ENCODE assay signal across 7 mouse cellular contexts in genomic region chr3:121425861-121426620, GRCm38 (mm10). TPM values are rescaled to one million over a fixed set of nuclear protein-coding genes. Genes with fewer than 3 reads are reported as not detected.
DNase-seq lines count a peak whose midpoint lies in the region; ATAC-seq lines count a peak whose summit lies in the region.

TSS of gene Cnn3 (plus strand) at chr3:121426497.

- peak within 1 kb of the TSS; percentile 99 for H3K27ac ChIP-seq in embryonic facial prominence, embryonic 10.5 days (replicated peaks)
- H3K27ac ChIP-seq in intestine, embryonic 16.5 days (ENCODE audit: low read length): peak within 1 kb of the TSS; percentile 97
- H3K27ac ChIP-seq in midbrain, embryonic 11.5 days (ENCODE audit: low read depth, low read length): peak within 1 kb of the TSS; percentile 99

- H3K9ac ChIP-seq in intestine, embryonic 16.5 days (ENCODE audit: low read depth, low read length): peak within 1 kb of the TSS; percentile 81
- H3K9ac ChIP-seq in midbrain, embryonic 11.5 days (ENCODE audit: low read length): peak within 1 kb of the TSS; percentile 94

- peak within 1 kb of the TSS; percentile 89 for H3K4me3 ChIP-seq in embryonic facial prominence, embryonic 10.5 days
- H3K4me3 ChIP-seq in intestine, embryonic 16.5 days (ENCODE audit: low read length): peak within 1 kb of the TSS; percentile 78
- H3K4me3 ChIP-seq in midbrain, embryonic 11.5 days (ENCODE audit: low read depth, low read length): peak within 1 kb of the TSS; percentile 65

- no peaks in the 10 kb centered on the region for H3K9me3 ChIP-seq in embryonic facial prominence, embryonic 10.5 days
- no peaks in the 10 kb centered on the region for H3K9me3 ChIP-seq in intestine, embryonic 16.5 days (ENCODE audit: control insufficient read depth, low read length)
- no peaks in the 10 kb centered on the region for H3K9me3 ChIP-seq in midbrain, embryonic 11.5 days (ENCODE audit: control insufficient read depth, low read length)

- peak within 1 kb of the TSS; percentile 93 for H3K4me2 ChIP-seq in intestine, embryonic 16.5 days (ENCODE audit: low read depth, low read length)
- peak within 1 kb of the TSS; percentile 71 for H3K4me2 ChIP-seq in midbrain, embryonic 11.5 days

- intact Hi-C loops in left cerebral cortex, postnatal 36 days (cut with DNase I): loop anchor here (5.0 kb wide), 4 partner anchors 61 to 114 kb away; no protein-coding TSS in a partner anchor

- ATAC-seq in intestine, embryonic 16.5 days: peak; percentile 92
- ATAC-seq in midbrain, embryonic 11.5 days (ENCODE audit: low FRiP score): peak; percentile 92

- DNase-seq in adrenal gland, postnatal 14 days: peak; percentile 97
- peak; percentile 99 for DNase-seq in embryonic facial prominence, embryonic 10.5 days (ENCODE audit: low spot score)
- DNase-seq in gonadal fat pad, adult 2 months (ENCODE audit: low read depth): no peak
- peak; percentile 77 to 83 for DNase-seq in left cerebral cortex, postnatal 36 days (ENCODE audit: low spot score in 2 of 2)
- DNase-seq in midbrain, embryonic 11.5 days (ENCODE audit: low spot score, missing footprints): peak; percentile 99
- DNase-seq in skeletal muscle tissue, adult 2 months (ENCODE audit: low read depth, low spot score): peak; percentile 90

- under 1% methylated on average over 66 of the region's 66 CpGs for WGBS in embryonic facial prominence, embryonic 10.5 days
- WGBS in intestine, embryonic 16.5 days: under 1% methylated on average over 66 of the region's 66 CpGs
- WGBS in midbrain, embryonic 11.5 days: under 1% methylated on average over 63 of the region's 66 CpGs

- H3K27me3 ChIP-seq in embryonic facial prominence, embryonic 10.5 days (replicated peaks; ENCODE audit: low read depth, poor library complexity, severe bottlenecking): peaks cover 16% of the 10 kb centered on the region
- no peaks in the 10 kb centered on the region for H3K27me3 ChIP-seq in intestine, embryonic 16.5 days (replicated peaks; ENCODE audit: control insufficient read depth, insufficient read depth, low read length)
- 0 out of 2 replicates have a peak, but pooled peaks cover 4% of the 10 kb centered on the region for H3K27me3 ChIP-seq in midbrain, embryonic 11.5 days (ENCODE audit: control insufficient read depth, insufficient read depth, low read length)

- peaks cover 11% of the 10 kb centered on the region; the same call in 1 of the 2 replicates for H3K36me3 ChIP-seq in embryonic facial prominence, embryonic 10.5 days (replicated peaks)
- no peaks in the 10 kb centered on the region for H3K36me3 ChIP-seq in intestine, embryonic 16.5 days (ENCODE audit: control insufficient read depth, insufficient read depth, low read length)
- H3K36me3 ChIP-seq in midbrain, embryonic 11.5 days (ENCODE audit: control insufficient read depth, insufficient read depth, low read length): no peaks in the 10 kb centered on the region

- peaks cover 43% of the 10 kb centered on the region for H3K4me1 ChIP-seq in embryonic facial prominence, embryonic 10.5 days
- peaks cover 22% of the 10 kb centered on the region for H3K4me1 ChIP-seq in intestine, embryonic 16.5 days (ENCODE audit: control insufficient read depth, insufficient read depth, low read length)
- H3K4me1 ChIP-seq in midbrain, embryonic 11.5 days (ENCODE audit: control insufficient read depth, insufficient read depth, low read length): peaks cover 32% of the 10 kb centered on the region

RNA-seq across cellular contexts. Expression of gene Cnn3, which starts in this region (rescaled TPM):
- total RNA-seq in adrenal gland, postnatal 14 days (2021): 267 and 270 TPM in 2 replicates
- 864 and 874 TPM in 2 replicates for polyA plus RNA-seq in embryonic facial prominence, embryonic 10.5 days (2016; fragmentation: Nextera tagmentation; extraction: Ambion mirVana)
- 101 and 104 TPM in 2 replicates for polyA plus RNA-seq in gonadal fat pad, adult 2 months (2012; rRNA removed)
- polyA plus RNA-seq in intestine, embryonic 16.5 days (2015; fragmentation: Nextera tagmentation; extraction: Ambion mirVana): 334 and 375 TPM in 2 replicates
- total RNA-seq in left cerebral cortex, postnatal 36 days (2021): 10 to 100 TPM; 63.0 to 67.5 TPM
- 1,158 and 1,201 TPM in 2 replicates for polyA plus RNA-seq in midbrain, embryonic 11.5 days (2014; fragmentation: Nextera tagmentation; extraction: Ambion mirVana)
